Mouse (Mus musculus) left cerebral cortex, postnatal 14 days (tissue): Measurements from ENCODE around the gene Hist1h3a. TPM values are rescaled to one million over a fixed set of nuclear protein-coding genes. Genes with fewer than 3 reads are reported as not detected.

Source experiments
- DNase-seq, 2 experiments: peaks; one replicate each; pipeline ENCODE4 v3.0.0; 2021 to 2022; ENCODE audit warnings: low spot score in 2 of 2, mixed read lengths in 1 of 2
- intact Hi-C: fragments of 180-260 bp; cut with DNase I; formaldehyde crosslinking; loops from one replicate; pipeline ENCODE4 v1.15.1; 2025
- total RNA-seq, 2 experiments: library from RNA; stranded (reverse); gene quantifications; 2 replicates each; pipeline ENCODE4 v1.2.3; 2021

Gene Hist1h3a
- total RNA-seq, 2 experiments from 2014 or later = 33.2 to 47.2 TPM

DNA sequence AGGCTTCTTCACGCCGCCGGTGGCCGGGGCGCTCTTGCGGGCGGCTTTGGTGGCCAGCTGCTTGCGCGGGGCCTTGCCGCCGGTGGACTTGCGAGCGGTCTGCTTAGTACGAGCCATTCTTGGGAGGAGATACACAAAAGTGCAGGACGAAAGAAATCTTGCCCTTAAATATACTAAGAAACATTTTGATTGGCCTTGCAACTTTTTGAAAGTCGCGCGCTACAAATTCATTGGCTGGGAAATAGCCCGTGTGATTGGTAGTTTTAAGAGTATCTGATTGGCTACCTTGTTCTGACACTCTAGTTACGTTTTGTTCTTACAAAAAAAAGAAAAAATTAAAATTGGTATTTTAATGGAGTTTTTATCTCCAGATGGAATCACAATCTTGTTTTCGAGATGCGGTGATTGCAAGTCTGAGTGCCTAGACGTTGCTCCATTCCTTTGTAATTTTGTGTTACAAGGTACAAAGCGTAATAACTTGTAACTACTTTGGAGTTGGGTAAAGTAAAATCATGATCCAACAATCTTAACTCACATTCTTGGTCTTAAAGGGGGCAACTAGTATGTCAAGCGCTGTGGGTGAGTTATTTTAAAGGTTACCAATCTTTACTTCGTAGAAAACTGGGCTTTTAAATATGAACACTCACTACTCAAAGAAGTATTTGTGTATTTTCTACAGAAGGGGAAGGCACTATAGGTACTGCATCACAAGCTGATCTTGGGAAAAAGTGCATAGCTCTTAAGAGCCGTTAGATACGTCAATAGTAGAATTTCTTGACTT is 16.6 kb downstream of the Hist1h3a start, which contains the start of gene Hist1h3c:
Gene Hist1h3c (minus strand): TSS at position 222 of the 781 bp plus-strand sequence.
- intact Hi-C loops = loop anchor here (10.0 kb wide), 2 partner anchors 321 to 1701 kb away; partner anchors contain the start of genes Abt1, Hist1h2ag, Hist1h2bj and Hist1h4i
- peak; percentile 92 to 93 for DNase-seq

DNA sequence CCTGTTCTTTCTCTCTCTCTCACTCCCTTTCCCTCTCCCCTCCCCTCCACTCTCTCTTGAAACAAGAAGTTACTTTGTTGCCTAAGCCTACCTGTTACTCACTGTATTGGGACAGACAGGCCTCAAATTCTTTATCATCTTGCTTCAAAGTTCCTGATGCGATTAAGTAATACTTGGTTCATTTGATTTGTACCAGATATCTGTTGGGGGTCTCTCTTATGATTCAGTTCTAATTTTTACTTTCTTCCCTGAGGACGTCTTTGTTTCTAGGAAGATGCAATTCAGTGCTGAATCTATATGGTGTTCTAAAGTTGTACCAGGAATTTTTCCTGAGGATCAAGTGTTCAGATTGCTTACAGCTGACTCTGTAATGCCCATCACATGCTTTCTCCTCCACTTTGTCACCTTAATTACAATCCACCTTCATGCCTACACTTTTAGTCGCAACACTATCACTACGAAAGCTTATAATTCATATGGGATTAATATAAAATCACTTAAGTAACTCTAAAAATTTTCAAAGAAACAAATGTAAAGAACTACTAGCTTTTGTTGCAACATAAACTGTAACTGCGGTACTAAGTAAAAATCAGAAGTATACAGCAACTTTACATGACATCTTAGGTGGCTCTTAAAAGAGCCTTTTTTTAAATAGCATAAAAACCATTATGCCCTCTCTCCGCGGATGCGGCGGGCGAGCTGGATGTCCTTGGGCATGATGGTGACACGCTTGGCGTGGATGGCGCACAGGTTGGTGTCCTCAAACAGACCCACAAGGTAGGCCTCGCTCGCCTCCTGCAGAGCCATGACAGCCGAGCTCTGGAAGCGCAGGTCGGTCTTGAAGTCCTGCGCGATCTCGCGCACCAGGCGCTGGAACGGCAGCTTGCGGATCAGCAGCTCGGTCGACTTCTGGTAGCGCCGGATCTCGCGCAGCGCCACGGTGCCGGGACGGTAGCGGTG is 17.5 kb downstream of the Hist1h3a start:
- DNase-seq = no peak
- intact Hi-C loops = loop anchor here (10.0 kb wide), 2 partner anchors 320 to 1700 kb away; partner anchors contain the start of genes Abt1, Hist1h2ag, Hist1h2bj and Hist1h4i

DNA sequence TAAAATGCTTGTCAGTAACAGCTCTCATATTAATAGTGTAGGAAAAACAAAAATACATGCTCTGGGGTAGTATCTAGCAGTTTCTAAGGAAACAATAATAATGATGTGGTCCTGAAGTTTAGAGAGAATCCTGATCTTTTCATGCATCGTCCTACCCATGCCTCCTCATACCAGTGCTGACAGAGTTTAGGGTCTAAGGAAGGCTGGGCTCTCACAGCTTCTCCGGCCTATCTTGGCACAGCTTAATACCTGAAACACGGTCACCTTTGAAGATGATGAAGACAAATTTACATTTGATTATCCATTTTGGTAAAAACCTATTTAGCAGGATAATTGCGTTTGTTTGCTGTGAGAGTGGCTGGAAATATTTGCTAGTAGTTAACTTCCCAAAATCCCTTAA is 18.2 kb downstream of the Hist1h3a start:
- no peak for DNase-seq
- intact Hi-C loops = loop anchor here (10.0 kb wide), 2 partner anchors 319 to 1699 kb away; partner anchors contain the start of genes Abt1, Hist1h2ag, Hist1h2bj and Hist1h4i

DNA sequence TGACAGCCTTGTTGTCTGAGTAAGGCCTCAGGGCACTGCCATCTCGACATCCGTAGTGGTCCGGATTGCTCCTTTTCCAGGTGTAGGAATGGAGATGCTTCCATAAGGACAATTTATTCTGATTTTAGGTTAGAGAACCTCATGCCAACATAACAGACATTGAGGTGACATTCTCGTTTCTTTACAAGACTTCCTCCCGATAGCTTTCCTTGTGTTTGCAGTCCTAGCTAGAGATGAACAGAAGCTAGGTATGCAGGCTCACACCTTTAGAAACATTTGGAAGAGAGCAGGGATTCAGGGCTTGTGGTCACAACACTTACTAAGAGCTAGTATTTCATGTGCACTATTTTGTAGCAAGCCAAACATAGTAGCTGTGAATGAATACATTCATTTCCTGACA is 19.0 kb downstream of the Hist1h3a start:
- intact Hi-C loops = loop anchor here (10.0 kb wide), 2 partner anchors 318 to 1698 kb away; partner anchors contain the start of genes Abt1, Hist1h2ag, Hist1h2bj and Hist1h4i
- no peak for DNase-seq

DNA sequence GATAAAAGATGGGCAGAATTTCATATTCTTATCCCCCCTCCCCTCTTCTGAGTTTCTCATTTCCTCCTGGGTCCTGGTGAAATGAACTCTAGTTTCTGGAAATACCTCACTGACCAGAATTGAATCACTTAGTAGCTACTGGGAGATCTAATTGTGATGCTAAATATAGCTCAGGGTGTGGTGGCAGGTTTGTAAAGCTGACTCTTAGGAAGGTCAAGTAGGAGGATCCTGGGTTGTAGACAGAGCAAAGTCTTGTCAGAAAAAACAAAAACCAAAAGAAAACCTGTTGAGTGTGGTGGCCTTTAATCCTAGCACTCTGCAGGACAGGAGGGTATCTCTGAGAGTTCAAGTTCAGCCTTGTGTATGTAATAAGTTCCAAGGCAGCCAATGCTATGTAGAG is 20.2 kb downstream of the Hist1h3a start:
- intact Hi-C loops = loop anchor here (10.0 kb wide), 2 partner anchors 317 to 1697 kb away; partner anchors contain the start of genes Abt1, Hist1h2ag, Hist1h2bj and Hist1h4i
- no peak for DNase-seq

DNA sequence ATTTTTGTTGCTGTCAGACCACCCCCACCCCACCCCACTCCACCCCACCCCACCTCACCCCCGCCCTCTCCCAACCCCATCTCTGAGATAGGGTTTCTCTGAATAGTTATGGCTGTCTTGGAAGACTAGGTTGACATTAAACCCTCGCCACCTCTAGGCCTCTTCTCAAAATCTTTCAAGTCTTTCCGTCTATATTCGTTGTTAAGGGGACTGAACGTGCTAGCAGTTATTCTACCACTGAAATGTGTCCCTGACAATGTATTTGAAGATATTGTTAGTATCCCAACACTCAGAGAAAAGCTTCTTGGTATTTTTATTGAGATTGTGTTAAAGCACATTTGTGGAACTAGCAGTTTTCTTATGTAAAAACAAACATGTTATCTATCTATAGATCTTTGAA is 21.3 kb downstream of the Hist1h3a start:
- DNase-seq = no peak
- intact Hi-C loops = loop anchor here (10.0 kb wide), 2 partner anchors 316 to 1696 kb away; partner anchors contain the start of genes Abt1, Hist1h2ag, Hist1h2bj and Hist1h4i

DNA sequence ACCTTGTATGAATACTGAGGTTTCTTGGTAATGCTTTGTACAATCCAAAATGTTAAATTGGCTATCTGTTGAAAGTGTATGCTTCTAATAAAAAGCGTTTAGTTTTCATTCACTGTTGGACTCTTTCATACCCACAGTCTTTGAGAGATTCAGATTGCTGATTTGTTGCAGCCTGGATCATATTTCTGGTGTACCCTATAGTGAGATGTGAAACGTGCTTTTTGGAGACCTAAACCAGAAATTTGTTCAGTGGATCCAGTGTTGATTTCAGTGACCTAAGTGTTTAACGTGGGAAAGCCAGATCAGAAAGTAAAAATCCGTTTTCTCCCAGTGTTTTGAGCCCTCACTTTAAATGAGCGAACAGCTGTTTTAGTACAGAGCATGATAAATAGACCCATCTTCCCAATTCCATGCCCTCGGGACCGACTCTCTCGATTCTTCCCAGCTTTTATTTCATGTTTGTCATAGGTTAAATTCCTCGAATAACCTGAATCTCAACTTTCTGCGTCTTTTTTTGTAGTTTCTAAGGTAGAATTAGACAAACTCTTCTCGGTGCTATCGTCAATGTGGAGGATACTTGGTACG is 21.8 kb downstream of the Hist1h3a start:
- intact Hi-C loops = loop anchor here (10.0 kb wide), 2 partner anchors 316 to 1696 kb away; partner anchors contain the start of genes Abt1, Hist1h2ag, Hist1h2bj and Hist1h4i
- no peak for DNase-seq

DNA sequence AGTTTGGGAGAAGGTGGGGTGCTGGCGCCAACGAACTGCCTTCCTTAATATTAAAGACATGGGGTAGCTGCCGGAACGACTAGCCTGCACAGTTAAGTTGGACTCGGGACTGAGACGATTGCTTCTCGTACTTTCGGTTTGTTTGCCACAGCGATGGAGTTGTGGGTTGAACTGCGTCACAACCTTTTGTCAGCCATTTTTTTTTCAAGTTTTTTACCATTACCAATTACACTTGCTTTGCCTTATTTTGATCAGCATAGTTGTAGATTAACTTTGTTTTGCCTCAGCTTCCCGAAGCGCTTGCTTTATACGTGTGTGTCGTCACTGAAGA is 22.3 kb downstream of the Hist1h3a start:
- intact Hi-C loops = loop anchor here (5.0 to 10.0 kb wide), 4 partner anchors 118 to 1695 kb away; partner anchors contain the start of genes Abt1, Hist1h1e, Hist1h2ag and Hist1h2be

DNA sequence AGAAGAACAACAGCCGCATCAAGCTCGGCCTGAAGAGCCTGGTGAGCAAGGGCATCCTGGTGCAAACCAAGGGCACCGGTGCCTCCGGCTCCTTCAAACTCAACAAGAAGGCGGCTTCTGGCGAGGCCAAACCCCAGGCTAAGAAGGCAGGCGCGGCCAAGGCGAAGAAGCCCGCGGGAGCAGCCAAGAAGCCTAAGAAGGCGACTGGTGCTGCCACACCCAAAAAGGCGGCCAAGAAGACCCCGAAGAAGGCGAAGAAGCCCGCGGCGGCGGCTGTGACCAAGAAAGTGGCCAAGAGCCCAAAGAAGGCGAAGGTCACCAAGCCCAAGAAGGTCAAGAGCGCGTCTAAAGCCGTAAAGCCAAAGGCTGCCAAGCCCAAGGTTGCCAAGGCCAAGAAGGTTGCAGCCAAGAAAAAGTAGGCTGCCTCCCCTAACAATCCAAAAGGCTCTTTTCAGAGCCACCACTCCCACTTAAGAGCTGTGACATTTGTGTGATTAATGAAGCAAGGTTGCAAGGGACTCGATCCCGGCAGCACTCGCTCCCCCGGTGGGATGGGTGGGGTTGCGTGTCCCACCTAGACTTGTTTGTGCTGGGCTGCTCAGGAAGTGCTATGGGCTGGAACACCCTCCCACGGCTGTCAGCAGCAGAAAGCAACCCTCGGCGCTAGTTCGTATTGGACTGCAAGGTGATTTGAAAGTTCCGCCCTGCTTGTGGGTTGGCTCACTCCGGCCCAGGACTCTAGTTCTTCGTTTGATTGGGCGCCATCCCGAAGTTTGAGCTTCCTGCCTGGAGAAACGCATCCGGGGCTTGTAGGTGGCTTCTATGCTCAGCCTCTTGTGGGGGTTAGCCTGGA is 22.9 kb downstream of the Hist1h3a start:
- DNase-seq = peak; percentile 93 to 96
- intact Hi-C loops = loop anchor here (5.0 kb wide), 2 partner anchors 117 to 157 kb away; partner anchors contain the start of genes Hist1h1e, Hist1h2be and Hist1h4d

More for the DNA sequence above, 22.3 kb downstream of the Hist1h3a start:
- DNase-seq = no peak

DNA sequence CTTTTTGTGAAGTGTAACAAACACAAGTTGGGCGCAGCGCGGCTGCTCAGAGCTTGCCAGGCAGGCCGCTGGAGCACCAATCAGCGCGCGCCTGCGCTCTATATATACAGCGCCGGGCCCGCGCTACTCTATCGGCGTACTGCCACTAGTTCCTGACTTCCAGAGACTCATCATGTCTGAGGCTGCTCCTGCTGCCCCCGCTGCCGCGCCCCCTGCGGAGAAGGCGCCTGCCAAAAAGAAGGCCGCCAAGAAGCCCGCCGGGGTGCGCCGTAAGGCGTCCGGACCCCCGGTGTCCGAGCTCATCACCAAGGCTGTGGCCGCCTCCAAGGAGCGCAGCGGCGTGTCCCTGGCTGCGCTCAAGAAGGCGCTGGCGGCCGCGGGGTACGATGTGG is 23.5 kb downstream of the Hist1h3a start, which contains the start of gene Hist1h1c:
Gene Hist1h1c (plus strand): TSS at position 132 of the 392 bp plus-strand sequence.
- intact Hi-C loops = loop anchor here (5.0 kb wide), 2 partner anchors 116 to 156 kb away; partner anchors contain the start of genes Hist1h1e, Hist1h2be and Hist1h4d
- DNase-seq = peak; percentile 91 to 95

DNA sequence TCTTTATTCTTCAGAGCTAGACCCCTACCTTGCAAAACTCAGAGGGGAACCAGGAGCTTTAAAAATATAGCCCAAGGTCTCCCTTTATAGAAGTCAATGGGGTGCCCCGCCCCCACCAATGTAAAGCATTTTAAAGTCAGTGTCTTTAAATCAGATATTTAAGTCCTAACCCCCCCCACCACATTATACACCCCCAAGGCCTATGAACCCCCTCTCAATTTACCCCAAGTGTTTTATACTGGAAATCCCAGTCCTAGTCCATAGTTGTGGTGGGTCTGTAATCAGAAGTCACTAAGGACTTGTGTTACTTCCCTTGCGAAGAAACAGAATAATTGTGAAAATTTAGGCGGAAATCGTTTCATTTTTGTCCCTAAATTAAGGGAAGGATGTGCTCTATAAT is 24.1 kb downstream of the Hist1h3a start:
- no peak for DNase-seq
- intact Hi-C loops = loop anchor here (5.0 kb wide), 2 partner anchors 116 to 156 kb away; partner anchors contain the start of genes Hist1h1e, Hist1h2be and Hist1h4d

DNA sequence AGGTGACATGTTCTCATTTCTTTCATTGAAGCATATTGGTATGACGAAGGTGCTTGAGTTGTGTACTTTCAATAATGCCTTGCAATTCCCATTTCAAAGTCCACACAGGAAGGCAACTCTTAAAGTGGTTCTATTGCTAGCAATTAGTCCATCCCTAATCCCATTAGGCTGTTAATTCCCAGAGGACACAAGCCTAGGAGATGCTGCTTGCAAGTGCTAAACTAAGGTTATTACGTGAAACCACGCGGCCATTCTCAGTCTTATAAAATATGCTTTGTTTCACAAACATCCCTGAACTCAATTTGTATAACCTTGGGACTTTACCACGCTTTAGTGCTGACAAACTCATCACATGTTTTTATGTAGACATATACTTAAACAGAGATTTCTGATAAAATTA is 25.1 kb downstream of the Hist1h3a start:
- intact Hi-C loops = loop anchor here (5.0 kb wide), 2 partner anchors 115 to 155 kb away; partner anchors contain the start of genes Hist1h1e, Hist1h2be and Hist1h4d
- no peak for DNase-seq

DNA sequence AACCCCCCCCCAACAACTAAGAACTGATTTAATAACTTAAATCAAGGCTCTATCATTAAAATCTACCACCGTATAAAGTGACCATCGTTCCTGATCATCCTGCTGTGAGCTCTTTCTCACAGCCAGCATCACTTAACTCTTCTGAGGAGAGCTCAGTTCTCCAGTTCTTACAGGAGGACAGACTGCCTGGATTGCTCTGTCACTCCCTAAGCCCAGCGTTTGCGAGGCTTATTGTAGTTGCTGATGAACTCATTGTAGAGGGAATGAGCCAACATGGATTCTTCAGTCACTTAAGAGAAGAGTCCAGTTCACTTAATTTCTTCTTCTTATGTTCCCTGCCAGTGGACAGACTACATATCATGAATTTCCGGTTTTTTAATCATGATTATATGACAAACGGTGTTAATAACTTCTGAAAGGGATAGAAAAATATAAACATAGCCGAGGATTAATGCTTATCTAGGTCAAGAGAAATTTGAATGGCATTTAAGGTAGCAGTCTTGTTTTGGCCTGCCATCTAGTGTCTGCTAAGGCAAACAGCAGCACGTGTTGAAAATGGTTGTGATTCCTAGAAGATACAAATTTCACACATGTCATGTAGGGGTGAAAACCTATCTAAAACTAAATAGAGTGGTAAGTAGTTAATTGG is 29.9 kb downstream of the Hist1h3a start:
- intact Hi-C loops = loop anchor here (1.0 kb wide), 1 partner anchor 31 kb away; no protein-coding TSS in a partner anchor
- DNase-seq = peak; percentile 47 to 49

DNA sequence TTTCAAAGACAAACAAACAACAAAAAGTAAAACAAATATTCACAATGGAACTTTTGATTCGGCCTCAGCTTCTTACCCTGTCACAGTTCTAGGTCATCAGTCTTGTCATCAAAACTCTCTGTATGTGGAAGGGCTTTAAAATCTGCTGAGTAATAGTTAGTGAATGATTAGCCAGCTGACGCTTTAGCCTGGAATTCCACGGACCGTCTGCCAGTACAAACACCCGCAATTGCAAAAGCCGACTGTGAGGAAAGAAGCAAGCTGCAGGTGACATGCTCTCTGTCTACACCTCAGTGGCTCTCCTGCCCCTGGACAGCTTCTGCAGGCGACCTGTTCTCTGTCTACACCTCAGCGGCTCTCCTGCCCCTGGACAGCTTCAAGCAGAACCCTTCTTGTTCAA is 31.7 kb downstream of the Hist1h3a start:
- intact Hi-C loops = no loop called here
- no peak for DNase-seq

DNA sequence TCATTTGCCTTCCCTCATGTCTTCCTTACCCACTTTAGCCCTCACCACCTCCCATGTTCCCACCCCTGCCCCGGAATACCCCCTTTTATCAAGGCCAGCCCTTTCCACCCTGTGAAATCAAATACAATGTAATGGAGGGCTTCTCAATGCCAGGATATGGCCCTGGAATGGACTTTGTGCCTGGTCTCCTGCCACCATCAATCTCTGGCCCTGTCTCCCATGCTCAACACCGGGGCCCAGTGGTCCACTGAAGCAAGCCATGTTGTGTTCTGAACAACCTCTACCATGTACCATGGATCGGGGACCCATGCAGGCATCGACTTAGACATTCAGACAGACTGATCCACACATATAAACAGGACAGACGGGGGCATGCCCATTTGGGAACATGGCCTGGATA is 32.5 kb downstream of the Hist1h3a start:
- no peak for DNase-seq
- intact Hi-C loops = no loop called here

DNA sequence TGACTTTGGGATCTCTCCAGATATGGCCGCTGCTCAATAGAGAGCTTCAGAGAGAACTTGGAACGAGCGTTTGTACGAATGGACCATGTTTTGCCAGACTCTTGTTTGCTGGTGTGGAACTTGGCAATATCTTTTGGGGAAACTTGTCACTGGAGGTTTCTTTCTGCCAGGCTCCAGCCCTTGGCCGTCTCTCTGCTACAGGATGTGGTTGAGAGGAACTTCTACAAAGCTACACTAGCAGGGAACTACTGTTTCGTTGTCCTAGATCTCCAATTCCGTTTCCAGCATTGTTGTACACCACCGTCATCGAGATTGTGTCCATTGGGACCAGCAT is 33.0 kb downstream of the Hist1h3a start:
- DNase-seq = no peak
- intact Hi-C loops = no loop called here

DNA sequence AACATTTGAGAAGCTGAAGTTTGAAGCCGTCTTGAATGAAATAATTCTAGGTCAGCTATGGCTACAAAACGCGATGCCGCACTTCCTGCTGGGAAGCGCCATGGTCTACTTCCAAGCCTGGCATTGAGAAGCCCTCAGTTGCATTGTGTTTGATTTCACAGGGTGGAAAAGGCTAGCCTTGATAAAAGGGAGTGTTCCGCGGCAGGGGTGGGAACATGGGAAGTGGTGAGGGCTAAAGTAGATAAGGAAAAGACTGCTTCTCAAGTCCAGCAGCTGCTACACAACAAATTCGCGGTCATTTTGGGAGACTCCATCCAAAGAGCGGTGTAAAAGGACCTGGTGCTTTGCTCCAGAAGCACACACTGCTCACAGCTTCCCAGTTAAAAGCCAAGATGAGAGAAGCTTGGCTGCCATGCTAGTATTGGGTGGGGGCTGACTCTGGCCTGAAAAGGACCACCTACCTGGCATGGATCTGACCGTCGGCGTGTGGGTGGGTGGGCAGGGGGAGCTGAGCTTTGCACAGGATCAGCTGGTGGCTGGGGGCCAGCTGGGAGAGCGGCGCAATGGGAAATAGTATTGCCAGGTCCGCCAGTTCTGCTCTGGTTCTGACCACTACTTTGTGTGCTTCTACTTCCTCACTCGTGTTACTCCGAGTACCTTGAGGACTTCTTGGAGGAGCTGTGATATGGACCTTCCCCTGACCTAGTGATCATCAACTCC is 33.6 kb downstream of the Hist1h3a start:
- no peak for DNase-seq
- intact Hi-C loops = no loop called here
